Mouse (Mus musculus): Measurements from ENCODE around the gene Speer2.

Speer2 gene

GRCm38 (mm10) chr16:69863644-69864043 is at the start of gene Speer2:
Speer2 (minus strand) TSS chr16:69863744.
- DNase-seq, result no peak

GRCm38 (mm10) chr16:69904303-69904702 is 40.8 kb upstream of the Speer2 start:
- no peak for DNase-seq

- DNase-seq, result no peak
Observed at GRCm38 (mm10) chr16:69880712-69881111, 17.2 kb upstream of the Speer2 start.

- no peak for DNase-seq
Observed at GRCm38 (mm10) chr16:69836628-69837027, 26.9 kb downstream of the Speer2 start.

- no peak for DNase-seq
Observed at GRCm38 (mm10) chr16:69813652-69814051, 49.9 kb downstream of the Speer2 start.
